Mouse (Mus musculus) 416B (cell line): Measurements from ENCODE around the gene Tnfsf14.

Source experiments
- DNase-seq: peaks from one replicate; pipeline ENCODE4 v3.0.0; 2011; ENCODE audit warnings: low read depth

Tnfsf14 gene

GRCm38 (mm10) chr17:57194041-57194507, at the start of gene Tnfsf14:
Gene Tnfsf14 (minus strand): TSS chr17:57194177.
- peak; percentile 96 for DNase-seq

GRCm38 (mm10) chr17:57237181-57237580, 43.2 kb upstream of the Tnfsf14 start:
- no peak for DNase-seq

- no peak for DNase-seq
Observed at GRCm38 (mm10) chr17:57235803-57236202, 41.8 kb upstream of the Tnfsf14 start.

GRCm38 (mm10) chr17:57234254-57234928, 40.4 kb upstream of the Tnfsf14 start:
- no peak for DNase-seq

GRCm38 (mm10) chr17:57233038-57233437, 39.1 kb upstream of the Tnfsf14 start:
- DNase-seq, result no peak

- no peak for DNase-seq
Observed at GRCm38 (mm10) chr17:57232200-57232599, 38.2 kb upstream of the Tnfsf14 start.

GRCm38 (mm10) chr17:57231321-57231771, 37.4 kb upstream of the Tnfsf14 start:
- no peak for DNase-seq

GRCm38 (mm10) chr17:57230728-57231125, 36.8 kb upstream of the Tnfsf14 start:
- peak; percentile 61 for DNase-seq

- no peak for DNase-seq
Observed at GRCm38 (mm10) chr17:57229851-57230727, 36.1 kb upstream of the Tnfsf14 start.

- no peak for DNase-seq
Observed at GRCm38 (mm10) chr17:57228873-57229272, 34.9 kb upstream of the Tnfsf14 start.

GRCm38 (mm10) chr17:57228014-57228413, 34.0 kb upstream of the Tnfsf14 start, which contains the start of gene C3:
Gene C3 (minus strand): TSS chr17:57228136.
- DNase-seq, result peak; percentile 84

GRCm38 (mm10) chr17:57227468-57227867, 33.5 kb upstream of the Tnfsf14 start:
- DNase-seq, result no peak

- no peak for DNase-seq
Observed at GRCm38 (mm10) chr17:57223313-57223712, 29.3 kb upstream of the Tnfsf14 start.

GRCm38 (mm10) chr17:57221911-57222310, 27.9 kb upstream of the Tnfsf14 start:
- no peak for DNase-seq

- DNase-seq, result peak; percentile 74
Observed at GRCm38 (mm10) chr17:57219884-57220207, 25.9 kb upstream of the Tnfsf14 start.

- DNase-seq, result peak; percentile 72
Observed at GRCm38 (mm10) chr17:57219167-57219883, 25.3 kb upstream of the Tnfsf14 start.

GRCm38 (mm10) chr17:57218335-57218900, 24.4 kb upstream of the Tnfsf14 start:
- no peak for DNase-seq

- DNase-seq, result peak; percentile 76
Observed at GRCm38 (mm10) chr17:57214676-57215387, 20.9 kb upstream of the Tnfsf14 start.

GRCm38 (mm10) chr17:57211501-57211900, 17.5 kb upstream of the Tnfsf14 start:
- no peak for DNase-seq

- peak; percentile 78 for DNase-seq
Observed at GRCm38 (mm10) chr17:57209330-57209729, 15.4 kb upstream of the Tnfsf14 start.

- no peak for DNase-seq
Observed at GRCm38 (mm10) chr17:57207938-57208337, 14.0 kb upstream of the Tnfsf14 start.
